Mouse (Mus musculus) large intestine, adult 2 months (tissue): ENCODE measurements around the gene Cobll1. TPM values are rescaled to one million over a fixed set of nuclear protein-coding genes. Genes with fewer than 3 reads are reported as not detected.
"Not testable (repeated sequence)": the region's sequence is repeated elsewhere in the genome, so short reads cannot be mapped to it uniquely, and the experiment has no call there.

ENCODE experiments used
- DNase-seq: peaks from one replicate; pipeline ENCODE4 v3.0.0-alpha.2; 2012; ENCODE audit warnings: low read depth, low spot score
- WGBS: fragments of 180-500 bp; shearing (Covaris S2); methylation state at CpG from one replicate; pipeline ENCODE4 v1.1.7; 2018; 5-methylcytosine and 5-hydroxymethylcytosine counted together
- polyA plus RNA-seq: library from polyadenylated mRNA; depleted of rRNA; stranded (reverse); fragments of >200 nt; gene quantifications from 2 replicates; pipeline ENCODE4 v1.2.3, GENCODE M21; 2012; rRNA removed

The Cobll1 gene
- polyA plus RNA-seq: 5.7 and 6.9 TPM in 2 replicates

GRCm38 (mm10) chr2:65238964-65239570 is at the start of gene Cobll1:
TSS of gene Cobll1 (minus strand) at chr2:65239403.
- under 1% methylated on average over 37 of the region's 37 CpGs for WGBS
- DNase-seq: no peak

- WGBS: 59% methylated on average over 1 of the region's 1 CpGs
- no peak for DNase-seq
Observed at GRCm38 (mm10) chr2:65288696-65289095, 49.5 kb upstream of the Cobll1 start.

GRCm38 (mm10) chr2:65285380-65285779 is 46.2 kb upstream of the Cobll1 start:
- 35% methylated on average over 3 of the region's 3 CpGs for WGBS
- no peak for DNase-seq

GRCm38 (mm10) chr2:65282979-65283378 is 43.8 kb upstream of the Cobll1 start:
- WGBS: 89% methylated on average over 6 of the region's 6 CpGs
- no peak for DNase-seq

- DNase-seq: no peak
- WGBS: 25% methylated on average over 4 of the region's 4 CpGs
Observed at GRCm38 (mm10) chr2:65279029-65279690, 40.0 kb upstream of the Cobll1 start.

- no peak for DNase-seq
- WGBS: 87% methylated on average over 6 of the region's 6 CpGs
Observed at GRCm38 (mm10) chr2:65275443-65276061, 36.3 kb upstream of the Cobll1 start.

- WGBS: 86% methylated on average over 2 of the region's 2 CpGs
- no peak for DNase-seq
Observed at GRCm38 (mm10) chr2:65273910-65274309, 34.7 kb upstream of the Cobll1 start.

GRCm38 (mm10) chr2:65268731-65269130 is 29.5 kb upstream of the Cobll1 start:
- WGBS: 93% methylated on average over 6 of the region's 6 CpGs
- no peak for DNase-seq

- no peak for DNase-seq
- WGBS: 65% methylated on average over 4 of the region's 4 CpGs
Observed at GRCm38 (mm10) chr2:65267834-65268233, 28.6 kb upstream of the Cobll1 start.

- 90% methylated on average over 5 of the region's 5 CpGs for WGBS
- no peak for DNase-seq
Observed at GRCm38 (mm10) chr2:65266576-65267299, 27.5 kb upstream of the Cobll1 start.

- no peak for DNase-seq
- 69% methylated on average over 4 of the region's 4 CpGs for WGBS
Observed at GRCm38 (mm10) chr2:65262251-65262650, 23.0 kb upstream of the Cobll1 start.

- 42% methylated on average over 6 of the region's 6 CpGs for WGBS
Observed at GRCm38 (mm10) chr2:65260828-65261227, 21.6 kb upstream of the Cobll1 start.

GRCm38 (mm10) chr2:65260400-65260799 is 21.2 kb upstream of the Cobll1 start:
- WGBS: 85% methylated on average over 4 of the region's 4 CpGs
- no peak for DNase-seq

More at GRCm38 (mm10) chr2:65260828-65261227, 21.6 kb upstream of the Cobll1 start:
- DNase-seq: not testable (repeated sequence)

- 22% methylated on average over 2 of the region's 2 CpGs for WGBS
- no peak for DNase-seq
Observed at GRCm38 (mm10) chr2:65257446-65257845, 18.2 kb upstream of the Cobll1 start.

GRCm38 (mm10) chr2:65256494-65257254 is 17.5 kb upstream of the Cobll1 start:
- 27% methylated on average over 6 of the region's 6 CpGs for WGBS
- no peak for DNase-seq

- no peak for DNase-seq
- WGBS: 81% methylated on average over 5 of the region's 5 CpGs
Observed at GRCm38 (mm10) chr2:65250589-65251104, 11.4 kb upstream of the Cobll1 start.

- 46% methylated on average over 2 of the region's 2 CpGs for WGBS
- DNase-seq: no peak
Observed at GRCm38 (mm10) chr2:65249575-65249974, 10.4 kb upstream of the Cobll1 start.

- WGBS: 25% methylated on average over 5 of the region's 5 CpGs
- no peak for DNase-seq
Observed at GRCm38 (mm10) chr2:65240173-65240745, 1.1 kb upstream of the Cobll1 start.
